Mouse (Mus musculus) ES-E14 (cell line): ENCODE results near the gene Pop7.

ENCODE experiments used
- MAFK ChIP-seq: IDR thresholded peaks from 2 replicates; pipeline ENCODE4 v1.6.1; 2014; ENCODE audit warnings: mild to moderate bottlenecking, low read depth, low read length, inconsistent platforms; ENCODE audit not compliant: insufficient read depth
- ZC3H11A ChIP-seq: IDR thresholded peaks from 2 replicates; pipeline ENCODE4 v1.6.1; 2012; ENCODE audit warnings: low read depth, mild to moderate bottlenecking, inconsistent platforms, low read length, borderline replicate concordance
- ZNF384 ChIP-seq: IDR thresholded peaks from 2 replicates; pipeline ENCODE4 v1.6.1; 2012; ENCODE audit warnings: low read depth, low read length, inconsistent platforms

- no peak for TF ChIP-seq ZNF384
- TF ChIP-seq ZC3H11A, result no peak
- no peak for TF ChIP-seq MAFK
Measured at GRCm38 (mm10) chr5:137526192-137526936, 24.0 kb upstream of the Pop7 start.
